In genomic region chr9:99180272-99180671, GRCm38 (mm10) we compare ENCODE assay signal across 16 mouse cellular contexts. TPM values are rescaled to one million over a fixed set of nuclear protein-coding genes. Genes with fewer than 3 reads are reported as not detected.
A peak's percentile ranks its signal among the peaks of the same experiment; 100 is the strongest.
DNase-seq lines count a peak whose midpoint lies in the region; ATAC-seq and TF ChIP-seq lines count a peak whose summit lies in the region.
"Had no signal": no experiment of that assay in that cellular context is flagged by ENCODE, and none has a peak within 500 bp of the region (broad histone marks: within the 10 kb centered on the region; RNA-seq: fewer than 3 reads in every experiment).

No protein-coding gene starts in this region.

- no peak overlapping the region for H3K9ac ChIP-seq in hindbrain, embryonic 14.5 days
- no peak overlapping the region for H3K9ac ChIP-seq in hindbrain, embryonic 13.5 days
- H3K9ac ChIP-seq in midbrain, postnatal 0 days (replicated peaks; ENCODE audit: low read length, poor library complexity, severe bottlenecking), result no peak overlapping the region
- H3K9ac ChIP-seq in midbrain, embryonic 11.5 days (ENCODE audit: low read length), result no peak overlapping the region
- H3K9ac ChIP-seq: neural tube, embryonic 13.5 days had no signal

- peak; percentile 35 to 62 for DNase-seq in cerebellum, postnatal 10 days
- no peak for DNase-seq in cerebellum, adult 18-20 months
- DNase-seq in hindbrain, embryonic 14.5 days (ENCODE audit: low spot score), result peak; percentile 44
- DNase-seq in midbrain, postnatal 0 days (ENCODE audit: low spot score), result peak; percentile 3
- DNase-seq in midbrain, embryonic 11.5 days (ENCODE audit: low spot score, missing footprints), result no peak
- no peak for DNase-seq in frontal cortex, postnatal 25 days (ENCODE audit: low spot score in 2 of 2)

- H3K27ac ChIP-seq in hindbrain, embryonic 14.5 days, result no peak overlapping the region
- H3K27ac ChIP-seq in hindbrain, embryonic 13.5 days, result no peak overlapping the region
- H3K27ac ChIP-seq in midbrain, postnatal 0 days (ENCODE audit: low read depth, low read length), result no peak overlapping the region
- no peak overlapping the region for H3K27ac ChIP-seq in midbrain, embryonic 11.5 days (ENCODE audit: low read depth, low read length)
- H3K27ac ChIP-seq: neural tube, embryonic 13.5 days had no signal

- H3K9me3 ChIP-seq in hindbrain, embryonic 14.5 days (ENCODE audit: control insufficient read depth, low read length), result no peaks in the 10 kb centered on the region
- no peaks in the 10 kb centered on the region for H3K9me3 ChIP-seq in hindbrain, embryonic 13.5 days
- H3K9me3 ChIP-seq in midbrain, postnatal 0 days (ENCODE audit: low read length), result no peaks in the 10 kb centered on the region
- H3K9me3 ChIP-seq in midbrain, embryonic 11.5 days (ENCODE audit: control insufficient read depth, low read length), result no peaks in the 10 kb centered on the region
- H3K9me3 ChIP-seq: neural tube, embryonic 13.5 days had no signal

- H3K36me3 ChIP-seq in hindbrain, embryonic 14.5 days (replicated peaks; ENCODE audit: control insufficient read depth, insufficient read depth), result no peaks in the 10 kb centered on the region
- H3K36me3 ChIP-seq in hindbrain, embryonic 13.5 days, result no peaks in the 10 kb centered on the region
- no peaks in the 10 kb centered on the region for H3K36me3 ChIP-seq in midbrain, postnatal 0 days (ENCODE audit: insufficient read depth, low read length)
- H3K36me3 ChIP-seq in midbrain, embryonic 11.5 days (ENCODE audit: control insufficient read depth, insufficient read depth, low read length), result no peaks in the 10 kb centered on the region
- H3K36me3 ChIP-seq: neural tube, embryonic 13.5 days had no signal

- ATAC-seq in hindbrain, embryonic 14.5 days (ENCODE audit: low FRiP score), result no peak; the same call in 1 of the 2 replicates
- no peak for ATAC-seq in hindbrain, embryonic 13.5 days (ENCODE audit: low FRiP score)
- no peak for ATAC-seq in midbrain, postnatal 0 days (ENCODE audit: low FRiP score)
- no peak for ATAC-seq in midbrain, embryonic 11.5 days (ENCODE audit: low FRiP score)
- ATAC-seq in megakaryocyte-erythroid progenitor cell, adult 5-6 weeks (replicated peaks; ENCODE audit: low FRiP score, low TSS enrichment, poor library complexity, severe bottlenecking), result 0 out of 2 replicates have a peak, but pooled peaks have one; percentile 11
- ATAC-seq: intestine, embryonic 16.5 days had no signal

- H3K4me3 ChIP-seq in hindbrain, embryonic 14.5 days (replicated peaks; ENCODE audit: low read length), result no peak overlapping the region
- no peak overlapping the region for H3K4me3 ChIP-seq in hindbrain, embryonic 13.5 days
- no peak overlapping the region for H3K4me3 ChIP-seq in midbrain, postnatal 0 days (ENCODE audit: low read depth, low read length)
- H3K4me3 ChIP-seq in midbrain, embryonic 11.5 days (ENCODE audit: low read depth, low read length), result no peak overlapping the region
- H3K4me3 ChIP-seq: neural tube, embryonic 13.5 days had no signal

- TF ChIP-seq CTCF in midbrain, postnatal 0 days (IDR thresholded peaks at IDR 0.05), result no peak

- H3K27me3 ChIP-seq in hindbrain, embryonic 14.5 days (ENCODE audit: control insufficient read depth, insufficient read depth, low read length), result no peaks in the 10 kb centered on the region
- no peaks in the 10 kb centered on the region for H3K27me3 ChIP-seq in hindbrain, embryonic 13.5 days
- no peaks in the 10 kb centered on the region for H3K27me3 ChIP-seq in midbrain, postnatal 0 days (ENCODE audit: insufficient read depth, low read length)
- no peaks in the 10 kb centered on the region for H3K27me3 ChIP-seq in midbrain, embryonic 11.5 days (ENCODE audit: control insufficient read depth, insufficient read depth, low read length)
- H3K27me3 ChIP-seq: neural tube, embryonic 13.5 days had no signal

- no peak overlapping the region for H3K4me2 ChIP-seq in hindbrain, embryonic 14.5 days (replicated peaks)
- H3K4me2 ChIP-seq in hindbrain, embryonic 13.5 days, result no peak overlapping the region
- no peak overlapping the region for H3K4me2 ChIP-seq in midbrain, postnatal 0 days (ENCODE audit: low read depth, low read length, poor library complexity, severe bottlenecking)
- H3K4me2 ChIP-seq in midbrain, embryonic 11.5 days, result no peak overlapping the region
- H3K4me2 ChIP-seq: neural tube, embryonic 13.5 days had no signal

- no peaks in the 10 kb centered on the region for H3K4me1 ChIP-seq in hindbrain, embryonic 14.5 days (replicated peaks; ENCODE audit: control insufficient read depth, insufficient read depth, low read length)
- H3K4me1 ChIP-seq in hindbrain, embryonic 13.5 days (replicated peaks), result peaks cover 4% of the 10 kb centered on the region; the same call in 1 of the 2 replicates
- H3K4me1 ChIP-seq in midbrain, postnatal 0 days (ENCODE audit: insufficient read depth, low read length), result no peaks in the 10 kb centered on the region
- H3K4me1 ChIP-seq in midbrain, embryonic 11.5 days (ENCODE audit: control insufficient read depth, insufficient read depth, low read length), result no peaks in the 10 kb centered on the region

- WGBS in hindbrain, embryonic 14.5 days, result 59% methylated on average over 8 of the region's 8 CpGs
- 55% methylated on average over 8 of the region's 8 CpGs for WGBS in hindbrain, embryonic 13.5 days
- 37% methylated on average over 8 of the region's 8 CpGs for WGBS in midbrain, postnatal 0 days
- 69% methylated on average over 8 of the region's 8 CpGs for WGBS in midbrain, embryonic 11.5 days

RNA-seq across cellular contexts. Expression of gene Pik3cb, which starts 39.9 kb away (rescaled TPM):
- 3.8 and 4.3 TPM in 2 replicates for polyA plus RNA-seq in hindbrain, embryonic 14.5 days (2014; fragmentation: Nextera tagmentation; extraction: Ambion mirVana)
- polyA plus RNA-seq in hindbrain, embryonic 13.5 days (2015; fragmentation: Nextera tagmentation; extraction: Ambion mirVana), result 3.2 and 4.3 TPM in 2 replicates
- total RNA-seq in midbrain, postnatal 0 days (2014; rRNA removed), result 5.8 and 8.4 TPM in 2 replicates
- 3.2 and 3.8 TPM in 2 replicates for polyA plus RNA-seq in midbrain, postnatal 0 days (2015; fragmentation: Nextera tagmentation; extraction: Ambion mirVana)
- 1.1 and 1.4 TPM in 2 replicates for polyA plus RNA-seq in midbrain, embryonic 11.5 days (2014; fragmentation: Nextera tagmentation; extraction: Ambion mirVana)
- total RNA-seq in megakaryocyte-erythroid progenitor cell, adult 5-6 weeks (2014; fragmentation: Nextera tagmentation), result 9.5 and 14.1 TPM in 2 replicates
- 2.9 and 5.5 TPM in 2 replicates for total RNA-seq in megakaryocyte-erythroid progenitor cell, adult 5-6 weeks (2017)

RNA-seq across cellular contexts. Expression of gene Faiml, which starts 56.8 kb away (rescaled TPM):
- polyA plus RNA-seq in hindbrain, embryonic 14.5 days (2014; fragmentation: Nextera tagmentation; extraction: Ambion mirVana), result not detected in 2 replicates
- not detected in 2 replicates for polyA plus RNA-seq in hindbrain, embryonic 13.5 days (2015; fragmentation: Nextera tagmentation; extraction: Ambion mirVana)
- not detected in 2 replicates for total RNA-seq in midbrain, postnatal 0 days (2014; rRNA removed)
- not detected in 2 replicates for polyA plus RNA-seq in midbrain, postnatal 0 days (2015; fragmentation: Nextera tagmentation; extraction: Ambion mirVana)
- polyA plus RNA-seq in midbrain, embryonic 11.5 days (2014; fragmentation: Nextera tagmentation; extraction: Ambion mirVana), result not detected in 2 replicates
- total RNA-seq in megakaryocyte-erythroid progenitor cell, adult 5-6 weeks (2014; fragmentation: Nextera tagmentation), result not detected in 2 replicates
- total RNA-seq in megakaryocyte-erythroid progenitor cell, adult 5-6 weeks (2017), result not detected in 2 replicates
- total RNA-seq: adrenal gland, postnatal 4 days; gastrocnemius, postnatal 4 days; layer of hippocampus, postnatal 25 days had no signal
- polyA plus RNA-seq: cortical plate, adult 2 months; intestine, embryonic 16.5 days; limb, embryonic 14.5 days; neural tube, embryonic 13.5 days; small intestine, adult 2 months had no signal

Comparison
In these comparisons a context has a peak if more than half of its experiments do, and no peak if none do; other contexts are left out.
1. DNase-seq: peak in cerebellum, postnatal 10 days (2 of 2), hindbrain, embryonic 14.5 days (single experiment) and midbrain, postnatal 0 days (single experiment); none in cerebellum, adult 18-20 months (0 of 2), midbrain, embryonic 11.5 days (single experiment) and frontal cortex, postnatal 25 days (0 of 2).